Mouse (Mus musculus): ENCODE data around the gene Prx.

Gene Prx

DNA sequence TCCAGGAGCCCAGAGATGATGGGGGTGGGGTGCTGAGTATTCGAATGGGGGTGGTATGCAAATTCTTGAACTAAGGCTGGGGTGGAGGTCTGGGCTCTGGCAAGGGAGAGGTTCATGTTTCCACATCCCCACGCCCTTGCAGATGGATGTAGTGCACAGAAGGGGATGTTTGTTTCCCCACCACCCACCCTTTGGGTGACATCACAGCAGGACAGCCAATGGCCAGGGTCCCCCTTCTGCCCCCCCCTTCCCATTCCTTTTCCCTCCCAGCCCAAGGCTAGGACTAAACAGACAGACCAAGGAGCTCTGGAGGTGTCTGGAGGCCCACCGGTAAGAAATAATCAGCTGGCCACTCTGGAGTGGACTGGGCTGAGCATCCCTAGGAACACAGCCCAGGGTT lies at the start of gene Prx:
Prx (plus strand) TSS at position 289 of the 400 bp plus-strand sequence.
- no peak for DNase-seq (ENCODE audit: low spot score)

DNA sequence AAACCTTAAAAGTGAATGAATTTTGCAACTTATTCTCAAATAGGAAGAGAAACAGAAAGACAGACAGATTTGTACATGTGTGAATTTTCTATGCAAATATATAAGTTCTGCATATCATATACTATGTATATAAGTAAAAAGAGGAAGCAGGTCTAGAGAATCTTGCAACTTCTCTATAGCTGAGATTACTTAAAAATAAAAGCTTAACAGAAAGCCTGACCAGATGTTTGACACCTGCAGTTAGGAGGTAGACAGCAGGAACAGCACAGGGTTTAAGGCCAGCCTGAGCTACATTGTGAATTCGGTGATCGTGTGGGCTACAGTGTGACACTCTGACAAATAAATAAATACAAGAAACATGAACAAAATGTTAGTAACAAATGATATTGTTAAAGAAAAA lies 47.8 kb upstream of the Prx start:
- DNase-seq (ENCODE audit: low spot score): no peak

DNA sequence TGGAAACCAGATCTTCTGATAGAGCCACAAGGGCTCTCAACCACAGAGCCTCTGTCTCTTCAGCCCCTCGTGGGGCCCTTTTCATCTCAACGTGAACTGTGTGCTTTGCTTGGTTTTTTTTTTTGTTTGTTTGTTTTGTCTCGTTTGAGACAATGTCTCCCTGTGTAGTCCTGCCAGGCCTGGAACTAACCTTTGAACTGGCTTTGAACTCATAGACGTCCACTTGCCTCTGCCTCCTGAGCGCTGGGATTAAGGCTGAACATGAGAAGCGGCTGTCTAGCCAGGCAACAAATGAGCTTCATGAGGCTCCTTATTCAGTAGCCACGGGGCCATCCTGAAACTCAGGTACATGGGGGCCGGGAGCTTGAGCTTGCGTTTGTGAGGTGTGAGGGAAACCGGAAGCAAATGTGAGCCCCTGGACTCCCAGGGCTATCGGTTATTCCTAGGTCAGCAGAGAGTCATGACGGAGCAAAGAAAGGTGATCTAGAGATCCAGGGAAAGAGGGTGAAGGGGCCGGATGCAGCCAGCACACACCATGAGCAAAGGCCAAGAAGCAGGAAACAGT lies 46.8 kb upstream of the Prx start:
- no peak for DNase-seq (ENCODE audit: low spot score)

DNA sequence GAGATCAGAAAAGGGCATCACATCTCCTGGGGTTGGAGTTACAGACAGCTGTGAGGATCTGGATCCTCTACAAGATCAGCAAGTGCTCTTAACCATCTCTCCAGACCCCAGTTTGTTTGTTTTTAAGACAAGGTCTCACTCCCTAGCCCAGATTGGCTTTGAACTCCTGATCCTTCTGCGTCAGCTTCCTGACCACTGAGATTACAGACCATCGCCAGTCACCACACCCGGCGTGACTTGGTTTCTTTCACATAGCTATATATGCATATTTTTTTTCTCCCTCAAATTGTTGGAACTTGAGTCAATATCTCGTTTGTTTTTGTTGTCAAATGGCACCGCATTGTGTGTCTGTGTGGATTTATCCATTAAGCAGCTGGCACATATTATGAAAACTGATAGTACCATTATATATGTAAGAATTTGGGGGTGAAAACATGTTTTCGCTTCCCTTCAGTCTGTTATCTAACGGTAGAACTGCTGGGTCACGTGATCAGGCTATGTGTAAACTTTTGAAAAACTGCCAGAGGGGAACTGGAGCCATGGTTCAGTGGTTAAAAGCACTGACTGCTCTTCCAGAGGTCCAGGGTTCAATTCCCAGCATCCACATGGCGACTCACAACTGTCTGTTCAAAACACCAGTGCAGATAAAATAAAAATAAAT lies 44.5 kb upstream of the Prx start:
- DNase-seq (ENCODE audit: low spot score): no peak

DNA sequence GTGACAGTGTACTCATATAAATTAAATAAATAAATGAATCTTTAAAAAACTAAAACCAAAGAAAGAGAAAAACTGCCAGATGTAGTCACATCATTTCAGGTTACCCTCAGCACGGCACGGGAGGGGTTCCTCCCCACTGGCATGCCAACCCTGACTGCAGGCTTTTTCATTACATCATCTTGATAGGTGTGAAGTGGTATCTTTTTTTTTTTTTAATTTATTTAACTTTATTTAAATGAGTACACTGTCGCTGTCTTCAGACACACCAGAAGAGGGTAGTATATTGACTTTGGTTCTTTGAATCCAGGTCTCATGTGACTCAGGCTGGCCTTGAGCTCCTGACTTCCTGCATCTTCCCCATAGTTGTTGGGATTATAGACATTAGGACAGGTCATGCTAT lies 43.9 kb upstream of the Prx start:
- no peak for DNase-seq (ENCODE audit: low spot score)

DNA sequence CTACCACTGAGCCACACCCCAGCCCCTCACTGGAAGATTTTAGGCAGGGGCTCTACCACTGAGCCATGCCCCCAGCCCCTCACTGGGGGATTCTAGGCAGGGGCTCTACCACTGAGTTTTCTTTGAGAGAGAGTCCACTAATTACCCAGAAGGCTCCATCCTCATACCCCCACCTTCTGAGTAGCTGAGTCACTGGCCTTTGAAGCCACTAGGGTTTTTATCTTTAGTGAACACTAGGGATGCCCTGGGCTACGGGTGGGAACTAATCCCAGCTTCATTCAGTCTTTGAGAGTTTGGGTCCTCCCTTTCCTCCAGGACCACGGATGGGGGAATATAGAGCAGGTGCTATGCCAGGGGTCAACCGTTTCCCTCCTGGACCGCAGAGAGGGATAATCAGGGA lies 40.5 kb upstream of the Prx start:
- DNase-seq (ENCODE audit: low spot score): no peak

DNA sequence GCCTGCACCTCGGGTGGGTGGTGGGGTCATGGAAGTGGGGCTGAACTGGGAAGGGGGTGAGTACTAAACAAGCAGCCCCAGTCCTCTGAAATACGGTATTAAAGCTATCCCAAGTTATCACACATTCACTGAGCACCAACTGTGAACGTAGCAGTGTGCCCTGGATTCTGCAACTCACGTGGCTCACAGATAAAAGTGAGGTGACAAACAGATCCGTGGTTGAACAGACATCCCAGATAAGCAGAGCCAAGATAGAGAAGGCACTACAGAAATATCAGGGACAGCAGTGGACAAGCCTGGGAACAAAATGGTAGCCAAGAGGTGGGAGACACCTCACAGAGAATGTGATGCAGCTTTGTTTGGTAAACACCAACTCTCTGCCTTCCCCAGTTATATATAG lies 39.5 kb upstream of the Prx start:
- no peak for DNase-seq (ENCODE audit: low spot score)

DNA sequence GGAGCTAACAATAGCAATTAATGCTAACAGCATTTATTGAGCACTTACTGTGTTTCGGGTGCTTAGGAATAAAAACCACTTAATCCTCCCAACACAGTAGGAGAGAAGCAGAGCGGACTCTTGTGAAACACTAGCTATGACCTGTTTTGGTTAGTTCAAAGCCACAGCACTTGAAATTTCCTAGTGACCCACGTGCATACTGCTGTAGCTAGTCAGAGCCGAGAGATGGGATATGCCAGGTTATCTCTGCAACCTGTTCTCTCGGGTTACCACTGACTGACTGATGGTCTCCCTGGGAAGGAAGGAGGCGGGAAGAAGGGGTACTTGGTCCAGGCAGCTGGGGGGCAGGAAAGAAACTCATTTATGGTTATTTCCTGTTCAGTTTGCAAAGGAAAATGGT lies 38.6 kb upstream of the Prx start:
- no peak for DNase-seq (ENCODE audit: low spot score)

DNA sequence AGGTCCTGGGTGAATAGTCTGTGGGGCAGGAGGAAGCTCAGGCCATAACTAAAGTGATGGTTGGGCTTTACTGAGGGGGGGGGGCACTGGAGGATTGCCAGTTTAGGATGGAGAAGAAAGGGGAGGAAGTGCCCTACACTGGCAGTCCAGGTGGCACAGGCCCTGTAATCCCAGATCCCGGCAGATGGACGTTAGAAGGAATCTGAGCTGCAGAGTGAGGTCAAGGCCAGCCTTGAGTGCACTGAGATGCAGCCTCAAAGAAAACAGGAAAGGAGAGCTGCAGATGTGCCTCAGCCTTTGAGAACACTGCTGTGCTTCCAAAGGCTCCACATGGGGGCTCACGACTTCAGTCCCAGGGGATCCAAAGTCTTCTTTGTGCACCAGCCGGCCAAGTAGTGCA lies 31.5 kb upstream of the Prx start:
- no peak for DNase-seq (ENCODE audit: low spot score)

DNA sequence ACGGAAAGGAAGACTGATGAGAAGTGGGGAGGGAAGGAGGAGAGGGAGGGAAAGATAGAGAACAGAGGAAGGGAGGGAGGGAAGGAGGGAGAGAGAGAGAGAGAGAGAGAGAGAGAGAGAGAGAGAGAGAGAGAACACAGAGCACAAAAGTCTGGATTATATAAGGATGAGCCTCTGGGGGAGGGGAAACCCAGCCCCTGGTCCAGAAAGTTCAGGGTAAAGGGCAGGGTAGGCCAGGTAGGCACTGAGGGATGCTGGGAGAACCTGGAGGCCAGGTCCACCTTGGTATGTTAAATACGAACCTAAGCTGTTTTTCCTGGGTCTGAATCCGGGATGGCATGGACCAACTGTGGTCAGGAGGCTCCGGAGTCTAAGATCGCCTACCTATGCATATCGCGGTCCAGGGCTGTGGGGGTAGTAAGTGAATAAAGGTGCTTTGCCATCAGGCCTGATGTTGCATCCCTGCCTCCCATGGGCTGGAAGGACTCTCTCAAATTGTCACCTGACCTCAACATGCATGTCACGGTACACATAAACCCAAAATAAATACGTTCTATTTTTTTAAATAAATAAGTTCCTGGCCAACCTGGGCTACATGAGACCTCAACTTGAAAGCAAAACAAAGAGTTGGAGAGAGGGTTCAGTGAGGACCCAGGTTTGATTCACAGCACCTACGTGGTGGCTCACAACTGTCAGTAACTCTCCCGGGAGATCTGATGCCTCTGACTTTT lies 27.6 kb upstream of the Prx start:
- no peak for DNase-seq (ENCODE audit: low spot score)

DNA sequence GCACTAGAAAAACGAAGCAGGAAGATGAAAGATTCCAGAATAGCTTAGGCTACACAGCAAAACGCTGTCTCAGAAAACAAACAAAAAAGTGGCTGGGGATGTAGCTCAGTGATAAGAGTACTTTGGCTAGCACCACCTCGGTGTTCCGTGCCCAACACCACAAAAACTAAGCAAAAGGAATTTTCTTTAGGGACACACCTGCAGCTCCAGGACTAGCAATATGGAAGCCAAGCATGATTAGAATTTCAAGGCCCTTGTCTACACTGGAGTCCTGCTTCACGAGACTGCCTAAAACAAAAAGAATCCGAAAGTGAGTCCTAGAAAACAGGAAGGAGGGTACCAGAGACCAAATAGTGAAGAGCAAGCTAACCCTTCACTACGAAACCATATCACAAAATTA lies 26.5 kb upstream of the Prx start:
- DNase-seq (ENCODE audit: low spot score): no peak

DNA sequence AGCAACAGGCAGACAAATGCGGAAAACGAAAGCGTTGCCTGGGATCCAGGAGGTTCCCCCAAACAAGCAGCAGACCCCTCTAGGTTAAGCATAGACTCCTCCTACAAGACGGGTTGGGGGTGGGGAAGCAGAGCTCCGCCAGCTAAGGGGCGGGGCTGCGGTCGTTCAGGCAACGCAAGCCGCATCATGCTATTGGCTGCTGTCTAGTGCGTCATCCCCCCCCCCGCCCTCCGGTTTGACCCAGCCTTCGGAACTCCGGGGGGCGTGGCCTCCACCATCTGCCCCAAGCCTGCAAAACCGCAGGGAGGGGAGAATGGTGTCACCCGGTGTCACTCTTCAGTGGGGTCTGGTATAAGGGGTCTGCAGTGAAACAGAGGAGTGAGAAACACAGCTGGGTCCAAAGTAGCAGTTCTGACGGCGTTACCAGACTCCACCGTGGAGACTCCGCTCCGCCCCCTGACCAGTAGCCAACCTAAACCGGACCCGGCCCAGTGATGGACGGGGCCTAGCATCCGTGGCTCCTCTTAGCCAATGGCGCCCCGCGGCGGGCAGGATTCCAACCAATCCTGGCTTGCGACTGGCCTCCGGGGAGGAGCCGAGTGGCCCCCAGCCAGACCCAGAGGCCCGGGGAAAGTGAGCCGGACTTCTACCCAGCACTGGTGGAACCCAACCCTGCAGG lies 25.8 kb upstream of the Prx start, which contains the start of gene Sertad3:
Sertad3 (plus strand) TSS at position 613 of the 679 bp plus-strand sequence.
- peak; percentile 96 for DNase-seq (ENCODE audit: low spot score)

DNA sequence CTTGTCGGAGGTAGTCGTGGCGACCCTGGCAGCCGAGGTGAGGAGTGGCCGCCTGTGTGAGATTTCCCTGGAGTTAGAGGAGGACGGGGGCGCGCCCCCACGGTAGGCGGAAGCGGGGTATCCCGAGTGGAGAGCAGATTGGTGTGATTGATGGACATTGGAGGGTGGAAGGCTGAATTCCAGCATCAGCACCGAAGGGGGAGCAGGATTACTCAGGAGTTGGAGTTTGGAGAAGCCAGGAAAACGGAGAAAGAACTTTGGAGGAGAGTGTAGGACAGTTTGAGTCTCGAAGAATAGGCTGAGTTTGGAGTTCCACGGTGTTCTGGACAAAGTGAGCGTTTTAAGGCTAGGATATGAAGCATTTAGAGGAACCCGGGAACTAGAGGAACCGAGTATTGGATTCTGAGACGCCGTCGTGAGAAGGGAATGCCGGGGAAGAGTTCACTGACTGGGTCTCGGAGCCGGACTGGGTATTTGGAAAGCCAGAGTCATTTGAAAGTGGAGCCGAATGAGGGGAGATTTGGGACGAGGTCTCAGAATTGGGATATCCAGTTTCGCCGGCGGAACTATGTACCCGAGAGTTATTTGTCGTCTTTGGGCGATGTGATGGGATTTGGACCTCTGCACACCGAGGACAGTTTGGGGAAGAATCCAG lies 25.2 kb upstream of the Prx start:
- DNase-seq (ENCODE audit: low spot score): no peak

DNA sequence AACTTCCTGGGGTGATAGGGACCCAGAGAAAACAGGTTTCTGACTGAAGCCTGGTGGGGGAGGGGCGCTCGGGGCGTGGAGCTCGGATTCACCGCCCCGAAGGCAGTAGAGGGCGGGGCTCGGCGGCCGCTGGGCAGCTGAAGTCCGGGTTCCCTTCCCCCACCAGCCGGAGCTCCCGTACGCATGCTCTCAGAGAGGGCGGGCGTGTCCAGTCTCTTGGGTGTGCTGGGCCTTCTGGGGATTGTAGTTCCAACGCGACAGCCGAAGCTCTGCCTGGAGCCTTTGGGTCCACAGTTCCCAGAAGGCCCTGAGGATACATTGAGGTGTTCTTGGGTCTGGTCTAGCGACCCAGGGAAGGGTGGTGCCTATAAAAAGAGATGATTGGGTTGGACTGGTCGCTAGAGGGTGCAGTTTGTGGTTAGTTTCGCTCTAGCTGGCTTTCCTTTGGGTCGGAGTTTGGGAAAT lies 24.6 kb upstream of the Prx start:
- DNase-seq (ENCODE audit: low spot score): peak; percentile 91

DNA sequence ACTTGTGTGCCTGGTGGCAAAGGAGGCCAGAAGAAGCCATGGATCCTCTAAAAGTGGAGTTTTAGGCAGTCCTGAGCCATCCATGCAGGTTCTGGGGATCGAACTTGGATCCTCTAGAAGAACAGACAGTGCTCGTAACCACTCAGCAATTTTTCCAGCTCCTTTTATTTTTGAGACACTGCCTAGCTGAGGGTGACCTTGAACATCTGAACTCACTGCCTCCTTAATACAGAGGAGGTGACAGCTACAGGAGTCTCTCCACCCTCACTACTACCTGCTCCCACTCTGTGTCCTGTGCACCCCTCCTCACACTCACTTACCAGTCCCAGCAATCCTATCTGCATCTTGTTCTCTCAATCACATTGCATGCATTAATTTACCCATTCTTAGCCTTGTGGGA lies 23.5 kb upstream of the Prx start:
- DNase-seq (ENCODE audit: low spot score): no peak

DNA sequence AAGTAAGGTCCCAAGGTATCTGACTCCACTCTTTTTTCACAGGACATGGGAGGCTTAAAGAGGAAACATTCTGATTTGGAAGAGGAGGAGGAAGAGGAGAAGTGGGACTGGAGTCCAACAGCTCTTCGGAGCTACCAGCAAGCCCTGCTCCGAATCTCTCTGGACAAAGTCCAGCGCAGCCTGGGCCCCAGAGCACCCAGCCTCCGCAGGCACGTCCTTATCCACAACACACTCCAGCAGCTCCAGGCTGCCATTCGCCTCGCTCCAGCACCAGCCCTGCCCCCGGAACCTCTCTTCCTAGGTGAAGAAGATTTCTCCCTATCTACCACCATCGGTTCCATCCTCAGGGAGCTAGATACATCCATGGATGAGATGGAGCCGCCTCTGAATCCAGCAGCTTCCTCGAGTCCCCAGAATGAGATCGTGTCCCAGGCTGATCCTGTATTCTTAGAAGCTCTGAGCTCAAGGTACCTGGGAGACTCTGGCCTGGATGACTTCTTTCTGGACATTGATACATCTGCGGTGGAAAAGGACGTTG lies 23.0 kb upstream of the Prx start:
- DNase-seq (ENCODE audit: low spot score): no peak

DNA sequence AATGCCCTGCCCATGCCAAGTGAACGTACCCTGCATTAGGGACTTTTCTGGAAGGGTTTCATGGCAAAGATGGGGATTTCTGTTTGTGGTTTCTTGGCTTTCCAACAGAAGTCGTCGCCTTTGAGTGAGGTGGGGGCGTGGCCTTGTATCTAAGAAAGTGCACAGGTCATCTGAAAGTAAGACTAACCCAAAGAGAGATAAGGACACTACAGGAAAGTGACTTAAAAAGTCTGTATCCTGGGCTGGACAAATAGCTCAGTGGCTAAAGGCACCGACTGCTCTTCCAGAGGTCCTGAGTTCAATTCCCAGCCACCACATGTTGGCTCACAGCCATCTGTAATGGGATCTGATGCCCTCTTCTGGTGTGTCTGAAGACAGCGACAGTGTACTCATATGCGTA lies 20.6 kb upstream of the Prx start:
- DNase-seq (ENCODE audit: low spot score): no peak

DNA sequence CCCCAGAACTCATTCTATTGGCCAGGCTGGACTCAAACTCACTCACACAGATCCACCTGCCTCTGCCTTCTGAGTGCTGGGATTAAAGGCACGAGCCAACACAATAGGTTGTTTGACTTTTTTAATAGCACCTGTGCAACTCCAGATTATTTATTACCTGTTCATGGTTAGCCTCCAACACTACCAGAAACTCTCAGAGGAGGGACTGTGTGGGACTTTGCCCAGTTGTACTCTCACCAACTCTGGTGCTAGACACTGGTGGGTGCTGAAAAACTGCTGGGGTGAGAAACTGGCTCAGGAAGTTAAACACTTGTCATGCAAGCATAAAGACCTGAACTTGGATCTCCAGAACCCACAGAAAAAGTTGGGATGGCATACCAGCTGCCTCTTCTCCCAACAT lies 19.4 kb upstream of the Prx start:
- no peak for DNase-seq (ENCODE audit: low spot score)

DNA sequence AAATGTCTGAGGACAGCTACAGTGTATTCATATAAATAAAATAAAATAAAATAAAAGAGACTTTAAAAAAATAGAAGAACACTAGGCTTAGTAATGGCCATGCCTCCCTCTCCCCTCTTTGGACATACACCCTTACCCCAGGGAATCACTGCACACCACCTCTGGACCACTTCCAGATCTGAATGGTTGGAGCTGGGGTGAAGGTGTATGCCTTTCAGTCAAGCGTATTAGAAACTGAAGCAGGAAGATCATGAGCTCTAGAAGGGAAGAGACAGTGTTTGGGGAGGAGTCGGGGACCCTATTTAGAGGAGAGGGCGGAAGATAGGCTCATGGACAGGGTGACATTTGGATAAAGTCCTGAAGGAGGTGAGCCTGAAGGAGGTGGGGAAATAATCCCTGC lies 18.6 kb upstream of the Prx start:
- DNase-seq (ENCODE audit: low spot score): no peak

DNA sequence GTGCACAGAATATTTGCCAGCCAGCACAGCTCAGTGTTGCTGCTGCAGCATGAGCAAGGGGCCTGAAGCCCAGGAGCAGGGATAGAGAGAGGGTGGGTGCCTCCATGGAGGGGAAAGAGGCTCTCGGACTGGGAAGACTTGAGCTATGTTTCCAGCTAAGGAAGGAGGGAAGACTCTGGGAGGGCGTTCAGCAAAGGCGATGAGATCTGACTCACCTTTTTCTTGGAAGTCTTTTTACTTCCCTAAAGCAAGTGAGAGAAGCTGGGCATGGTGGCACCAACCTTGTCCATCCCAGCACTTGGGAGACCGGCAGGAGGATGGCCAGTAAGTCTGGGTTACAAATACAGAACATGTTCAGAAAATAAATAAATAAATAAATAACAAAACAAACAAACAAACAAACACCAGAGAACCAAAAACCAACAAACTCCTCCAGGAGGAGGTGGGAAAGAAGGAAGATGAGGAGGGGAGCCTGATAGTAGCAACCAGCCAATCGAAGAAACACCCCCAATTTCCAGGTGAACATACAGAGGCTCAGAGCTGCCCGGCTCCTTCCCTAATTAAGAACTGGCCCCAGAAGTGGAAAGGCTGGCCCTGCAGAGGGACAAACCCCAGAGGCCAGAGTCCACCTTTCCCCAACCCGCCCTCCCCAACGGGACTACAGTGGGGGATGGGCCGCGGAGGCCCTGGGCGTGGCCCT lies 18.0 kb upstream of the Prx start:
- no peak for DNase-seq (ENCODE audit: low spot score)

DNA sequence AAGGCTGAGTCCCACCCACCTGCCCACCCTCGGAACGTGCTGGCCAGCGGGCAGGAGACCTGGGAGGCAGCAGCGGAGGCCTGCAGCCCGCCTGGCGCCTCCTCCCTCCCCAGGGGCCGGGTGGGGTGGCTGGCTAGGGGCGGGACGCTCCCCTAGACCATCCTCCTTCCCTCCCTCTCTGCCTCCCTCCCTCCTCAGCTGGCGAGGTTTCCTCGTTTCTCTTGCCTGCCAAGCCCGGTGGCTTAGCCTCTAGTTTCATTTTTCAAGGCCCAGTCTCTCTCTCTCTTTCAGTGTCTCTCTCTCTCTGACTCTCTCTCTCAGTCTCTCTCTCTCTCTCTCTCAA lies 17.5 kb upstream of the Prx start:
- DNase-seq (ENCODE audit: low spot score): no peak

DNA sequence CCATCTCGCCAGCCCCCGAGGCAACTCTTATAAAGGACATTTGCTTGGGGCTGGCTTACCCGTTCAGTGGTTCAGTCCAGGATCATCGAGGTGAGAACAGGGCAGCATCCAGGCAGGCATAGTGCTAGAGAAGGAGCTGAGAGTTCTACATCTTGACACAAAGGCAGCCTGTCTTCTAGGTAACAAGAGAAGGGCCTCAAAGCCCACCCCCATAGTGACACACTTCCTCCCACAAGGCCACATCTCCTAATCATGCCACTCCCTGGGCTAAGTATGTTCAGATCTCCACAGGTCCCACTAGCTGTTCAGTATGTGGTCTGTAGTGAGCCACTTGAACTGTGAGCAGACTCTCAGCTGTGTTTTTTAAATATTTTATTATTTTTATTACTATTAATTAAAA lies 15.3 kb upstream of the Prx start:
- DNase-seq (ENCODE audit: low spot score): no peak

Data from layer of hippocampus, adult 9-10 months (tissue).